In the genomic region with DNA sequence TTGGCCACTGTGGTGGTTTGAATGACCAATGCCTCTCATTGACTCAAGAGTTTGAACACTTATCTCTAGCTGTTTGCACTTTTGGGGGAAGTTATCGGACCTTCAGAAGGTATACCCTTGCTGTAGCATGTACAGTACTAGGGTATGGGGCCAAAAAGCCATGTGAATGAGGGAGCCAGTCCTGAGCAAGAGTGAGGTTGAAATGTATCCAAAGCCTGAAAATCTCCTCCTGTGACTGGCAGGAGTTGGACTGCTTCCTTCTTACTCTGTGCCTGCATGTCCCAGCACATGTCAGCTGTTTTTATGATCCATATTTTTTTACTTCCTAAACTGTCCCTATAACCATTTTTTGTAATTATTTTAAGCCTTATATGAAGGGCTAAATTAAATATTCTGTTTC, we compare ENCODE assay signal across 24 mouse cellular contexts.
DNase-seq lines count a peak whose midpoint lies in the region; ATAC-seq and TF ChIP-seq lines count a peak whose summit lies in the region.
"Had no signal": no experiment of that assay in that cellular context is flagged by ENCODE, and none has a peak within 500 bp of the region (broad histone marks: within the 10 kb centered on the region; RNA-seq: fewer than 3 reads in every experiment).

No protein-coding gene starts in this region.

- no peaks in the 10 kb centered on the region for H3K27me3 ChIP-seq in hindbrain, postnatal 0 days (ENCODE audit: insufficient read depth, low read length)
- no peaks in the 10 kb centered on the region for H3K27me3 ChIP-seq in hindbrain, embryonic 10.5 days (ENCODE audit: insufficient read depth, poor library complexity, severe bottlenecking)
- H3K27me3 ChIP-seq: forebrain, embryonic 12.5 days; hindbrain, embryonic 15.5 days; liver, embryonic 12.5 days had no signal

- H3K9me3 ChIP-seq in hindbrain, postnatal 0 days (ENCODE audit: low read length): no peaks in the 10 kb centered on the region
- H3K9me3 ChIP-seq in hindbrain, embryonic 10.5 days: no peaks in the 10 kb centered on the region
- H3K9me3 ChIP-seq: forebrain, embryonic 12.5 days; G1E; heart, embryonic 10.5 days; hindbrain, embryonic 15.5 days; liver, embryonic 12.5 days had no signal

- ATAC-seq in hindbrain, postnatal 0 days: no peak
- no peak for ATAC-seq in erythroblast, adult 5-6 weeks (replicated peaks; ENCODE audit: low FRiP score, poor library complexity, severe bottlenecking)
- ATAC-seq: intestine, embryonic 16.5 days; liver, embryonic 12.5 days; liver, postnatal 0 days; midbrain, embryonic 16.5 days had no signal

- peak; percentile 4 for DNase-seq in hindbrain, postnatal 0 days (ENCODE audit: low spot score)
- DNase-seq in hindbrain, embryonic 10.5 days (ENCODE audit: low spot score): no peak
- DNase-seq in cerebellum, adult 18-20 months: peak; percentile 55 to 64
- DNase-seq in cerebellum, postnatal 10 days: peak; percentile 82 to 88
- no peak for DNase-seq in frontal cortex, postnatal 25 days (ENCODE audit: low spot score in 2 of 2)
- DNase-seq in spleen, postnatal 36 days (ENCODE audit: low spot score in 2 of 2): no peak
- DNase-seq: adrenal gland, adult 8-10 months; gastrocnemius, postnatal 14 days; heart, postnatal 4 days; kidney, postnatal 25 days; liver, postnatal 0 days; lung, postnatal 36 days; right cerebral cortex, postnatal 25 days; thymus, postnatal 25 days had no signal

- no peaks in the 10 kb centered on the region for H3K36me3 ChIP-seq in hindbrain, postnatal 0 days (ENCODE audit: insufficient read depth, low read length)
- no peaks in the 10 kb centered on the region for H3K36me3 ChIP-seq in hindbrain, embryonic 10.5 days
- H3K36me3 ChIP-seq: forebrain, embryonic 12.5 days; G1E; heart, embryonic 10.5 days; hindbrain, embryonic 15.5 days; liver, embryonic 12.5 days had no signal

- no peak overlapping the region for H3K9ac ChIP-seq in hindbrain, postnatal 0 days (replicated peaks; ENCODE audit: low read length)
- H3K9ac ChIP-seq: forebrain, embryonic 12.5 days; hindbrain, embryonic 15.5 days; liver, embryonic 12.5 days; liver, postnatal 0 days had no signal

- H3K27ac ChIP-seq in hindbrain, postnatal 0 days: no peak overlapping the region
- H3K27ac ChIP-seq in hindbrain, embryonic 10.5 days: no peak overlapping the region
- H3K27ac ChIP-seq: forebrain, embryonic 12.5 days; heart, embryonic 10.5 days; hindbrain, embryonic 15.5 days; left cerebral cortex, adult 2 months; liver, embryonic 12.5 days had no signal

- TF ChIP-seq CTCF in hindbrain, postnatal 0 days (IDR thresholded peaks at IDR 0.05; ENCODE audit: low read depth): no peak

- 88% methylated on average over 1 of the region's 1 CpGs for WGBS in hindbrain, postnatal 0 days
- WGBS in hindbrain, embryonic 10.5 days: 89% methylated on average over 1 of the region's 1 CpGs

- H3K4me2 ChIP-seq in hindbrain, postnatal 0 days (ENCODE audit: low read depth, low read length): no peak overlapping the region
- H3K4me2 ChIP-seq: forebrain, embryonic 12.5 days; hindbrain, embryonic 15.5 days; liver, embryonic 12.5 days; midbrain, embryonic 11.5 days had no signal

- H3K4me1 ChIP-seq in hindbrain, postnatal 0 days (ENCODE audit: insufficient read depth, low read length): no peaks in the 10 kb centered on the region
- no peaks in the 10 kb centered on the region for H3K4me1 ChIP-seq in hindbrain, embryonic 10.5 days (replicated peaks)
- H3K4me1 ChIP-seq: forebrain, embryonic 12.5 days; heart, embryonic 10.5 days; hindbrain, embryonic 15.5 days; liver, embryonic 12.5 days had no signal

- no peak overlapping the region for H3K4me3 ChIP-seq in hindbrain, postnatal 0 days (ENCODE audit: low read length)
- H3K4me3 ChIP-seq in hindbrain, embryonic 10.5 days: no peak overlapping the region
- H3K4me3 ChIP-seq: forebrain, embryonic 12.5 days; heart, embryonic 10.5 days; hindbrain, embryonic 15.5 days; left cerebral cortex, adult 2 months; liver, embryonic 12.5 days had no signal

Comparison
In these comparisons a context has a peak if more than half of its experiments do, and no peak if none do; other contexts are left out.
1. DNase-seq: peak in hindbrain, postnatal 0 days (single experiment), cerebellum, adult 18-20 months (2 of 2) and cerebellum, postnatal 10 days (2 of 2); none in hindbrain, embryonic 10.5 days (single experiment), frontal cortex, postnatal 25 days (0 of 2) and spleen, postnatal 36 days (0 of 2).